Mouse (Mus musculus) kidney, adult 11 months (tissue): ENCODE data around the gene Enkur.

Experiments
- DNase-seq: peaks from one replicate; pipeline ENCODE4 v3.0.0; 2022

Gene Enkur

DNA sequence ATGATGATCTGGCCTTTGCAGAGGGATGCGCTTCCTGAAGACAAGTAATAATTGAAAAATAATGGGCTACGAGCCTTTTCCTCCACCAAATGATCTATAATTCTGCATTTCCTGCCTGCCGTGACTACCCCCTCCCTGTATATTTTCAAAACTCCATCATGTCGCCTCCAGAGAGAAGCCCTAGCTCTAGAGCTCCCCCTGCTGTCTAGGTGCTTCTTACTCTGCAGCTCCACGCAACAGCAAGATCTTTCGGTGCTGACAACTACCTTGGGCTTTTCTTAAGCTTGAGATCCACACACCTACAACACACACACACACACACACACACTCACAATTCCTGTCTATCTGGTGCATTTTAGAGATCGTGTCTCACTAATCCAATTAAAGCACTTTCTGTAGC is 17.6 kb downstream of the Enkur start:
- DNase-seq, result peak; percentile 21

- no peak for DNase-seq
These were observed 22.4 kb downstream of the Enkur start for GRCm38 (mm10) chr2:21182811-21183210.

DNA sequence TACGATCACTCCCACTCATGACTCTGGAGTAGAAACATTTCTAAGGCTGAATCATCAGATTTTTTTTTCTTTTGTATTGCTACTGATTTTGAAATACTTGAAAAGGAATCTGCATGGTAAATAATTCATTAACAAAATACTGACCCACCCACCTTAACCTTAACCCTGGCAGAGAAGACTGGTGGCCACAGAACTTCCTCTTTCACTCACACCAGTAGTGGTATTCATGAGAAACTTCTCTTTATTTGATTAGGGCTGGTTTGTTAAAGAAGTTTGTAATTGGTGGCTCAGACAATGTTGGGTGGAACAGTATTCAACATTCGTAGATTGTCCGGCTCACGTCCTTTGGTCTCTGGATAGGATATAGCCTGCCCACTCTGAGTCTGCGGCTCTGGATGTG is 26.0 kb downstream of the Enkur start:
- no peak for DNase-seq

DNA sequence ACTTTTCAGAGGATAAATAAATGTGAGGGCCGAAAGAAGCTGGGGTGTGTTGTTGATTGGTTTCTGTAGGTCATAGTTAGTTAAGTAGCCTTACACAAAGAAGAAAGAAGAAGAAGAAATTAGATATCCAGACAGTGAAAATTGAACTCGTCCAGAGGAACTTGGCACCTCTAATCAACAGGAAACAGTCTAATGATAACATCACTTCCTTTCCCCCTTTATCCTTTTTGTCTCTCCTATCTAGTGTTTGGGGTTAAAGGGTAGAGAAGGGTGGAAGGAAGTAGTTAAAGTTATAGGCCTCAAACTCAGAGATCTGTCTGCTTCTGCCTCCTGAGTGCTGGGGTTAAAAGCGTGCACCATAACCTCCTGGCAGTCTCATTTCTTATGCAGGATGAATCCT is 32.4 kb downstream of the Enkur start:
- DNase-seq, result no peak

GRCm38 (mm10) chr2:21167916-21168315 is 37.2 kb downstream of the Enkur start:
- no peak for DNase-seq

DNA sequence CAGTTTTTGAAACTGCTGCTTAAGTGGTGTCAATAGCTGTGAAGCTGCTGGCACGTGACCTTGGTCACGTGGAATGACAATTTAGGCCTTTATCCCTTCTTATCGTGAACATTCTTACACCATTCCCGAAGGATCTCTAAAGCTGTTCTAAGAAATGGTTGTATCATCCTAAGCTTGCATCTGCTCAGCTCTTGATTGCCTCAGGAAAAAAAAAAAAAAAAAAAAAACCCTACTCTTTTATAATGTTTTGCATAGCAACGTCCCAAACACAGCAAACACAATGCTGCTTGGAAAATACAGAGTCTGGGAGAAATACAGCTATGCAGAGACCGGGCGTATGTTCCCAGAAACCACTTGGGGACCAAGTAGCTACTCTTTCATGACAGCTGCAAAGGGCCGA is 40.9 kb downstream of the Enkur start:
- no peak for DNase-seq

GRCm38 (mm10) chr2:21153469-21153868 is 51.7 kb downstream of the Enkur start:
- no peak for DNase-seq

DNA sequence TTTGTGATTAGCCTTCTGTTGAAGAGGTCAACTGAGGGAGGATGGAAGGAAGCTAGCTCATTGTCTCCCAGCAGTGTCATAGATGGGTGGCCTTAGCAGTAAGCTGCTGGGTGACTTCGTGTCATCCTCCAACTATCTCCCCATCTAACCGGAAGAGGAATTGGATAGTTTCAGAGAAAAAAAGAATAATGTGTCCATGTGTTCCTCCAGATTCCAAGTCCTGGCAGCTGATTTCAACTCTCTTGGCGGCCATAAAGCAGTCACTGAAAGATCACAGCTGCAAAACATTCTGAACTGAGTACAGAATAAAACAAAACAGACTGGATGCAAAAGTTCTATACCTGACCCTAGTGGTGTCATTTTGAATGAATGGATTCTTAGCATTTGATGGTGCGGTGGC is 58.0 kb downstream of the Enkur start:
- no peak for DNase-seq

DNA sequence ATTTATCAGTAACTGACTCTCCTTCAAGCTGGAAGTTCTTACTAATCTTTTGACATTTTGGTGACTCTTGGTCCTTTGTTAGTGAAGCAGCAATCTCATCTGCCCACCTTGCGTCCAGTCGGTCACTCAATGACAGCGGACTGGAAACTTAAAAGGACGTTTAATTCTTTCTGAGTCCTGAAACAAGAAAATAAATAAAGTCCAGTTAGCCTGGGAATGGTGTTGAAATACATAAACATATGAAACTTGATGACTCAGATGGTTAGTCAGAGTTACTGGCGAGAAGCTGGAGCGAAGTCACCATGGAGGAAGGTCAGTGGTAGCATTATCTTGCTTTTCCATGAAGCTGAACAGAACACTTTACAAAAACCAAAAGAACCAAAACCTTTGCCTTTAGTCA is 58.7 kb downstream of the Enkur start:
- DNase-seq, result no peak

GRCm38 (mm10) chr2:21142616-21143015 is 62.5 kb downstream of the Enkur start:
- no peak for DNase-seq

DNA sequence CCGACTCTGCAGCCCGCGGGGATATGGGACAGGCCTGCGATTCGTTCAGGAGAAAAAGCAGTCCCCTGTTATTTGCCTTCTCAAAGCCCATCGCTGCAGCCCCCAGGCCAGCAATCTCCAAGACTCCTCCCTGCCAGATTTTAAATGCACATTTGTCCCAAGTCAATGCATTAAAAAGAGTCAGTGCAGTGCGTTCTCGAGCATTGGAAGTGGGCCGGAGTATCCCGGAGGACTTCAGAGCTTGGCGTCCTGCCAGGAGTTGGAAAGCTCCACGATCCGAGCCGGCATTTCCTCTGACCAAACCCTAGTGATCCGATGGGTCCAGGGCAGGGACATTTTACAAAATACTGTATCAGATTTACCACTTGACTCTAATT is 63.0 kb downstream of the Enkur start:
- peak; percentile 17 for DNase-seq

DNA sequence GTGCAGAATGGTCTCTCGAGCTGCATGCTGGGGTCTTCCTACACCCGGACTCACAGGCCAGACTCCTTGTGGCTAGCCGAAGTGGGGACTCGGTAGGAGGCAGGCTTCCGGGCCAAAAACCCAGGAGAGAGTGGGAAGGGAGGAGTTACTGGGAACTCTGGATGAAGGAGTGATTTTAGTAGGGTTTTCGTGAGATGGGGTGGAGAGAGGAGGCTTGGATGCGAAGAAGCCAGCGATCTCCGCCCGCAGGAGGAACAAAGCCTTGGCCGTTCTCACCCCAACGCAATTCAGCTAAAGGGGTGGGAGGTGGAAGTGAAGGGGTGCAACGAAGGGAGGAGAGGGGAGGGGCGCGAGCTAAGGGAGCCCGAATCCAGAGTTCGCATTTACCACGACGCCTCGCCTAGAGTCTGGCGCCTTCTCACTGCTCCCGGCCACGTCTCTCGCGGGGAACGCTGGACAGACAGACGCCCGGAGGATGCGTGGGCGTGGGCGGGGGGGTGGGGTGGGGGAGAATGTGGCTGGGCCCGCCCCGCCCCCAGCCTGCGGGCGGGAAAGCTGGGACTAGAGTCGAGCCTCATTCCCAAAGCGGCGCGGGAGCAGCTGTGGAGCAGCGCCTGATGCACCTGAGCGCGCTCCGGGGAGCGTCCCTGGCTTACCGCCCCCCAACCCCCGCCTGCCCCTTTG is 63.5 kb downstream of the Enkur start:
- DNase-seq, result peak; percentile 3

- no peak for DNase-seq
These were observed 64.0 kb downstream of the Enkur start for GRCm38 (mm10) chr2:21141189-21141519.
